ENCODE assay signal across 9 mouse cellular contexts in genomic region chr13:95763876-95764517, GRCm38 (mm10).
A peak's percentile ranks its signal among the peaks of the same experiment; 100 is the strongest.
DNase-seq lines count a peak whose midpoint lies in the region; ATAC-seq and TF ChIP-seq lines count a peak whose summit lies in the region.
"Had no signal": no experiment of that assay in that cellular context is flagged by ENCODE, and none has a peak within 500 bp of the region (broad histone marks: within the 10 kb centered on the region; RNA-seq: fewer than 3 reads in every experiment).

No protein-coding gene starts in this region.

- no peaks in the 10 kb centered on the region for H3K9me3 ChIP-seq in hindbrain, embryonic 13.5 days
- no peaks in the 10 kb centered on the region for H3K9me3 ChIP-seq in hindbrain, embryonic 16.5 days (ENCODE audit: control insufficient read depth, low read length)
- H3K9me3 ChIP-seq in limb, embryonic 14.5 days (ENCODE audit: control insufficient read depth, low read length), result no peaks in the 10 kb centered on the region

- H3K36me3 ChIP-seq in hindbrain, embryonic 13.5 days, result no peaks in the 10 kb centered on the region
- no peaks in the 10 kb centered on the region for H3K36me3 ChIP-seq in hindbrain, embryonic 16.5 days (ENCODE audit: control insufficient read depth, insufficient read depth, low read length)
- peaks cover 3% of the 10 kb centered on the region; the same call in 1 of the 2 replicates for H3K36me3 ChIP-seq in limb, embryonic 14.5 days (ENCODE audit: control insufficient read depth, insufficient read depth, low read length)

- H3K9ac ChIP-seq in hindbrain, embryonic 13.5 days, result no peak overlapping the region
- H3K9ac ChIP-seq in hindbrain, embryonic 16.5 days (ENCODE audit: low read depth, low read length), result no peak overlapping the region; the same call in 1 of the 2 replicates
- H3K9ac ChIP-seq in limb, embryonic 14.5 days (ENCODE audit: low read depth, low read length, severe bottlenecking), result no peak overlapping the region

- ATAC-seq in hindbrain, embryonic 13.5 days (ENCODE audit: low FRiP score), result no peak
- ATAC-seq in hindbrain, embryonic 16.5 days, result no peak
- peak; percentile 42 for ATAC-seq in limb, embryonic 14.5 days (ENCODE audit: low FRiP score, low read depth)

- peak overlapping the region; percentile 30; the same call in 1 of the 2 replicates for H3K27ac ChIP-seq in hindbrain, embryonic 13.5 days
- H3K27ac ChIP-seq in hindbrain, embryonic 16.5 days (ENCODE audit: low read depth, low read length), result no peak overlapping the region
- peak overlapping the region; percentile 48; the same call in 1 of the 2 replicates for H3K27ac ChIP-seq in limb, embryonic 14.5 days (replicated peaks; ENCODE audit: low read depth, low read length)

- H3K4me1 ChIP-seq in hindbrain, embryonic 13.5 days (replicated peaks), result peaks cover 18% of the 10 kb centered on the region
- H3K4me1 ChIP-seq in hindbrain, embryonic 16.5 days (ENCODE audit: control insufficient read depth, insufficient read depth, low read depth, low read length), result peaks cover 6% of the 10 kb centered on the region
- H3K4me1 ChIP-seq in limb, embryonic 14.5 days (ENCODE audit: control insufficient read depth, insufficient read depth, low read length), result peaks cover 22% of the 10 kb centered on the region

- no peak for TF ChIP-seq POLR2A in limb, embryonic 14.5 days (IDR thresholded peaks at IDR 0.05; ENCODE audit: borderline replicate concordance, extremely low read depth, insufficient read depth, insufficient read length)

- H3K27me3 ChIP-seq in hindbrain, embryonic 13.5 days, result no peaks in the 10 kb centered on the region
- H3K27me3 ChIP-seq in hindbrain, embryonic 16.5 days (replicated peaks; ENCODE audit: control insufficient read depth, insufficient read depth, low read length), result no peaks in the 10 kb centered on the region
- H3K27me3 ChIP-seq in limb, embryonic 14.5 days (ENCODE audit: control insufficient read depth, insufficient read depth, low read length), result no peaks in the 10 kb centered on the region

- H3K4me3 ChIP-seq in hindbrain, embryonic 13.5 days, result no peak overlapping the region
- no peak overlapping the region for H3K4me3 ChIP-seq in hindbrain, embryonic 16.5 days (ENCODE audit: low read length)
- no peak overlapping the region for H3K4me3 ChIP-seq in limb, embryonic 14.5 days (replicated peaks; ENCODE audit: low read length)

- DNase-seq in adrenal gland, postnatal 14 days, result peak; percentile 82
- peak; percentile 60 for DNase-seq in kidney, adult 11 months
- no peak for DNase-seq in limb, embryonic 14.5 days (ENCODE audit: low spot score)
- DNase-seq in cerebellum, adult 9-11 months, result no peak
- no peak for DNase-seq in layer of hippocampus, adult 11-12 months (ENCODE audit: low spot score)
- DNase-seq in neural tube, embryonic 10.5 days (ENCODE audit: extremely low spot score, low spot score), result no peak
- DNase-seq: thymus, adult 2 months had no signal

- WGBS in hindbrain, embryonic 13.5 days, result 62% methylated on average over 3 of the region's 3 CpGs
- 57% methylated on average over 3 of the region's 3 CpGs for WGBS in hindbrain, embryonic 16.5 days
- 18% methylated on average over 3 of the region's 3 CpGs for WGBS in limb, embryonic 14.5 days

- H3K4me2 ChIP-seq in hindbrain, embryonic 13.5 days, result no peak overlapping the region
- no peak overlapping the region for H3K4me2 ChIP-seq in hindbrain, embryonic 16.5 days (ENCODE audit: low read length)
- H3K4me2 ChIP-seq in limb, embryonic 14.5 days (replicated peaks; ENCODE audit: low read depth, low read length, severe bottlenecking), result no peak overlapping the region

Comparison
In these comparisons a context has a peak if more than half of its experiments do, and no peak if none do; other contexts are left out.
1. DNase-seq: peak in adrenal gland, postnatal 14 days (single experiment) and kidney, adult 11 months (single experiment); none in limb, embryonic 14.5 days (single experiment), cerebellum, adult 9-11 months (single experiment), layer of hippocampus, adult 11-12 months (single experiment) and neural tube, embryonic 10.5 days (single experiment).